Mouse (Mus musculus) ES-Bruce4 (cell line): ENCODE measurements around the gene Ppip5k2. TPM values are rescaled to one million over a fixed set of nuclear protein-coding genes. Genes with fewer than 3 reads are reported as not detected.

Experiments used
- H3K27ac ChIP-seq: 2 replicates; pipeline ENCODE4 v1.5.1; 2012; ENCODE audit warnings: low read length, inconsistent platforms; ENCODE audit not compliant: insufficient read depth
- H3K27me3 ChIP-seq: 2 replicates; pipeline ENCODE4 v1.6.1; 2012; ENCODE audit warnings: mild to moderate bottlenecking, low read length, inconsistent platforms; ENCODE audit not compliant: control insufficient read depth, poor library complexity, insufficient read depth, severe bottlenecking
- H3K36me3 ChIP-seq: 2 replicates; pipeline ENCODE4 v1.6.1; 2012; ENCODE audit warnings: inconsistent platforms, mild to moderate bottlenecking, low read length, moderate library complexity; ENCODE audit not compliant: control insufficient read depth, poor library complexity, insufficient read depth, severe bottlenecking
- H3K4me1 ChIP-seq: one replicate; pipeline ENCODE4 v1.8.1; 2011; ENCODE audit warnings: low read length; ENCODE audit not compliant: control insufficient read depth, insufficient read depth
- H3K4me3 ChIP-seq: 2 replicates; pipeline ENCODE4 v1.5.1; 2011; ENCODE audit warnings: low read depth, mild to moderate bottlenecking, low read length
- H3K9ac ChIP-seq: 2 replicates; pipeline ENCODE4 v1.6.1; 2012; ENCODE audit warnings: low read depth, mild to moderate bottlenecking, inconsistent platforms; ENCODE audit not compliant: poor library complexity, severe bottlenecking
- H3K9me3 ChIP-seq: replicated peaks from 2 replicates; pipeline ENCODE4 v1.6.1; 2012; ENCODE audit warnings: mild to moderate bottlenecking, low read length, inconsistent platforms; ENCODE audit not compliant: control insufficient read depth, poor library complexity, insufficient read depth, severe bottlenecking
- CTCF ChIP-seq: IDR thresholded peaks from one replicate; pipeline ENCODE4 v1.8.1; 2011; ENCODE audit warnings: low read depth, low read length
- EP300 ChIP-seq: IDR thresholded peaks from 2 replicates; pipeline ENCODE4 v1.6.1; 2011; ENCODE audit warnings: low read depth, low read length; ENCODE audit not compliant: insufficient read depth
- POLR2A ChIP-seq: IDR thresholded peaks from one replicate; pipeline ENCODE4 v1.8.1; 2011; ENCODE audit warnings: low read length; ENCODE audit not compliant: insufficient read depth
- polyA plus RNA-seq: library from polyadenylated mRNA; stranded (reverse); fragments of >200 nt; gene quantifications from 2 replicates; pipeline ENCODE4 v1.2.4, GENCODE M21; 2011; ENCODE audit warnings: low read depth; ENCODE audit not compliant: missing spikeins, insufficient read depth, insufficient read length

Gene Ppip5k2
- polyA plus RNA-seq, 1 experiment = 48.5 TPM

DNA sequence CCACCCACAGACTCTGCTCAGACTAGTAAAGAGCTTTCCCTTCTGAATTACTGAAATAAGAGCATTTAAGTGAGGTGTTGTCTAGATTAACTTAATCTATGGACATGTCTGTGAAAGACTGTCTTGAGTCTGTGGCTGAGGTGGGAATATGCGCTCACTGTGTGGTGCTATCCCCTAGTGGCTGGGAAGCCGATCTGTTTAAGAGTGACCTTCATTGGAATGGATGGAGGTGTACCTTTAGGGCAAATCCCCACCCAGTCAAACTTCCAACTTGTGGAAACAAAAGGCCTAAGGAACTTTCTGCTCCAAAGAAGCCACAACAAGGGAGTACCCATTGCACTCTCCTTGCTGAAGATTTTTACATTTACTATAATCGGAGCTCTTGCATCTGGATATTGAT is 23.9 kb upstream of the Ppip5k2 start:
- H3K4me1 ChIP-seq = no peaks in the 10 kb centered on the region
- H3K4me3 ChIP-seq = no peak overlapping the region
- H3K9me3 ChIP-seq = no peaks in the 10 kb centered on the region
- no peaks in the 10 kb centered on the region for H3K27me3 ChIP-seq
- no peak for TF ChIP-seq POLR2A
- TF ChIP-seq CTCF = peak; percentile 31
- no peak overlapping the region for H3K9ac ChIP-seq
- no peaks in the 10 kb centered on the region for H3K36me3 ChIP-seq
- H3K27ac ChIP-seq = no peak overlapping the region

- Histone ChIP-seq H3K36me3 (no peaks in the 10 kb centered on the region), H3K27me3 (no peaks in the 10 kb centered on the region), H3K4me3 (no peak overlapping the region), H3K9me3 (no peaks in the 10 kb centered on the region), H3K9ac (no peak overlapping the region), H3K27ac (no peak overlapping the region), H3K4me1 (no peaks in the 10 kb centered on the region)
- no peak for TF ChIP-seq POLR2A
- no peak for TF ChIP-seq CTCF
- TF ChIP-seq EP300 = no peak
Measured at GRCm38 (mm10) chr1:97788490-97788889, 18.3 kb upstream of the Ppip5k2 start.

- Histone ChIP-seq H3K4me1 (no peaks in the 10 kb centered on the region), H3K27me3 (no peaks in the 10 kb centered on the region), H3K9ac (no peak overlapping the region), H3K4me3 (no peak overlapping the region), H3K9me3 (no peaks in the 10 kb centered on the region), H3K36me3 (no peaks in the 10 kb centered on the region), H3K27ac (no peak overlapping the region)
- TF ChIP-seq CTCF (no peak), EP300 (no peak), POLR2A (no peak)
Measured at GRCm38 (mm10) chr1:97787674-97788073, 17.5 kb upstream of the Ppip5k2 start.

GRCm38 (mm10) chr1:97785685-97786393 is 15.6 kb upstream of the Ppip5k2 start:
- Histone ChIP-seq H3K9me3 (no peaks in the 10 kb centered on the region), H3K4me3 (no peak overlapping the region), H3K27me3 (no peaks in the 10 kb centered on the region), H3K36me3 (no peaks in the 10 kb centered on the region), H3K4me1 (no peaks in the 10 kb centered on the region), H3K27ac (no peak overlapping the region), H3K9ac (no peak overlapping the region)
- TF ChIP-seq EP300 = no peak
- no peak for TF ChIP-seq CTCF
- TF ChIP-seq POLR2A = no peak

GRCm38 (mm10) chr1:97784928-97785327 is 14.7 kb upstream of the Ppip5k2 start:
- no peak for TF ChIP-seq EP300
- peak; percentile 29 for TF ChIP-seq CTCF
- no peak for TF ChIP-seq POLR2A
- Histone ChIP-seq H3K9ac (no peak overlapping the region), H3K36me3 (no peaks in the 10 kb centered on the region), H3K27ac (no peak overlapping the region), H3K4me1 (no peaks in the 10 kb centered on the region), H3K27me3 (no peaks in the 10 kb centered on the region), H3K9me3 (no peaks in the 10 kb centered on the region), H3K4me3 (no peak overlapping the region)

DNA sequence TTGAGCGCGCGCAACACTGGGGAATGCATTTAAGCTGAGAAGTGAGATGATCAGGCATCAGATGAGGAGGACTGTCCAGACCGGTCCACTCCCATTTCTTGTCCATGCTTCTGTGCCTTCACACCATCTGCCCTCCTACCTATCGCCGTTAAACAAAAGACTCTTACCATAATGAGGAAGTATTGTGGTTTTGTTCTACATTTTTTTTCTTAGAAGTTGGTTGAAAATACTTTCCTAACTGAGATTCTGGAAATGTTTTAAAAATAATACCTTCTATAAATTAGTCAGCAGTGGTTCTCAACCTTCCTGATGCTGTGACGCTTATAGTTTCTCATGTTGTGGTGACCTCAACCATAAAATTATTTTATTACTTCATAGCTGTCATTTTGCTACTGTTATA is 11.5 kb upstream of the Ppip5k2 start:
- Histone ChIP-seq H3K4me3 (no peak overlapping the region), H3K9me3 (0 out of 2 replicates have a peak, but pooled peaks cover 2% of the 10 kb centered on the region), H3K9ac (no peak overlapping the region), H3K27me3 (no peaks in the 10 kb centered on the region), H3K4me1 (no peaks in the 10 kb centered on the region), H3K27ac (no peak overlapping the region), H3K36me3 (no peaks in the 10 kb centered on the region)
- TF ChIP-seq POLR2A (no peak), CTCF (no peak), EP300 (no peak)
